Mouse (Mus musculus): ENCODE measurements at regions not wholly inside any gene's neighbourhood (a gene's known extent, or its start where the extent isn't known, plus 50 kb on each side); places are given as distances from the start of the nearest gene placed in this dataset.
A peak's percentile ranks its signal among the peaks of the same experiment; 100 is the strongest.

GRCm38 (mm10) chr7:116596914-116597313 is 92.7 kb downstream of the Nucb2 start:
- Histone ChIP-seq H3K9ac (no peak overlapping the region), H3K4me3 (replicated peaks) (no peak overlapping the region), H3K27me3 (no peaks in the 10 kb centered on the region), H3K36me3 (no peaks in the 10 kb centered on the region), H3K9me3 (replicated peaks) (no peaks in the 10 kb centered on the region), H3K27ac (no peak overlapping the region), H3K4me1 (replicated peaks) (no peaks in the 10 kb centered on the region), H3K4me2 (no peak overlapping the region)
- DNase-seq (no peak), ATAC-seq (ENCODE audit: low read depth) (no peak)

DNA sequence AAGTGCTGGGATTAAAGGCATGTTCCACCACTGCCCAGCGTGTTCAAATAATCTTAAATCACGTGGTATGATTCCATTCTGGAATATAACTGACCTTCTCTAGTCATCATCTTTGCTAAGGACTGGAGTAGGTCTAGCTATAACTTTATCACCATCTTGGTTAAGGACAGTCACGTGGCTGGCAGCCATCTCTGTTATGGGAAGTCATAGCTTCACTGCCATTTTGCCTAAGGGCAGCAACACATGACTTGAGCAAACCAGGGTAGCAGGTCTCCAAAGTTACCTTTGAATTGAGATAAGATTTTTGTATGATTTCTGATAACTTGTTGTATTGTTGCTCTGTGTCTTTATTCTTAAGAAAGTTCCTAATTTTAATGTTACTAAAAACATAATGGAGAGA is 96.2 kb downstream of the Nucb2 start:
- H3K9me3 ChIP-seq (replicated peaks), result no peaks in the 10 kb centered on the region
- no peak overlapping the region for H3K4me3 ChIP-seq (replicated peaks)

GRCm38 (mm10) chr7:116603167-116603839 is 99.1 kb downstream of the Nucb2 start:
- Histone ChIP-seq H3K4me3 (replicated peaks) (no peak overlapping the region), H3K27me3 (no peaks in the 10 kb centered on the region), H3K4me2 (no peak overlapping the region), H3K9me3 (replicated peaks) (no peaks in the 10 kb centered on the region), H3K4me1 (replicated peaks) (0 out of 2 replicates have a peak, but pooled peaks cover 4% of the 10 kb centered on the region), H3K9ac (no peak overlapping the region), H3K36me3 (no peaks in the 10 kb centered on the region), H3K27ac (no peak overlapping the region)
- WGBS (ENCODE audit: insufficient replicate concordance), result 44% methylated on average over 6 of the region's 6 CpGs
- ATAC-seq (ENCODE audit: low read depth) (no peak), DNase-seq (no peak)

More for the DNA sequence above, 96.2 kb downstream of the Nucb2 start:
- Histone ChIP-seq H3K9ac (no peak overlapping the region), H3K27ac (no peak overlapping the region), H3K4me2 (no peak overlapping the region), H3K36me3 (no peaks in the 10 kb centered on the region), H3K27me3 (no peaks in the 10 kb centered on the region), H3K4me1 (replicated peaks) (no peaks in the 10 kb centered on the region)
- 66% methylated on average over 3 of the region's 3 CpGs for WGBS (ENCODE audit: insufficient replicate concordance)
- DNase-seq (no peak), ATAC-seq (ENCODE audit: low read depth) (no peak)

GRCm38 (mm10) chr7:116603840-116604194 is 99.6 kb downstream of the Nucb2 start:
- Histone ChIP-seq H3K9ac (no peak overlapping the region), H3K4me1 (replicated peaks) (0 out of 2 replicates have a peak, but pooled peaks cover 4% of the 10 kb centered on the region), H3K27ac (no peak overlapping the region), H3K4me3 (replicated peaks) (no peak overlapping the region), H3K4me2 (no peak overlapping the region), H3K36me3 (no peaks in the 10 kb centered on the region), H3K9me3 (replicated peaks) (no peaks in the 10 kb centered on the region), H3K27me3 (no peaks in the 10 kb centered on the region)
- ATAC-seq (ENCODE audit: low read depth) (no peak), DNase-seq (no peak)
- 46% methylated on average over 3 of the region's 3 CpGs for WGBS (ENCODE audit: insufficient replicate concordance)

- 0 out of 2 replicates have a peak, but pooled peaks cover 4% of the 10 kb centered on the region for H3K4me1 ChIP-seq (replicated peaks)
- ATAC-seq (ENCODE audit: low read depth) (no peak), DNase-seq (no peak)
- H3K9ac ChIP-seq, result no peak overlapping the region
- H3K9me3 ChIP-seq (replicated peaks), result no peaks in the 10 kb centered on the region
- H3K4me2 ChIP-seq, result no peak overlapping the region
- H3K27ac ChIP-seq, result no peak overlapping the region
- WGBS (ENCODE audit: insufficient replicate concordance), result 71% methylated on average over 6 of the region's 6 CpGs
- no peak overlapping the region for H3K4me3 ChIP-seq (replicated peaks)
- no peaks in the 10 kb centered on the region for H3K36me3 ChIP-seq
- H3K27me3 ChIP-seq, result no peaks in the 10 kb centered on the region
These were observed 102.1 kb downstream of the Nucb2 start for GRCm38 (mm10) chr7:116606255-116606654.

GRCm38 (mm10) chr7:116606751-116607483 is 102.7 kb downstream of the Nucb2 start:
- ATAC-seq (ENCODE audit: low read depth), result no peak
- Histone ChIP-seq H3K27ac (no peak overlapping the region), H3K4me3 (replicated peaks) (no peak overlapping the region), H3K9me3 (replicated peaks) (no peaks in the 10 kb centered on the region), H3K9ac (no peak overlapping the region), H3K4me2 (no peak overlapping the region), H3K36me3 (no peaks in the 10 kb centered on the region), H3K27me3 (no peaks in the 10 kb centered on the region), H3K4me1 (replicated peaks) (0 out of 2 replicates have a peak, but pooled peaks cover 4% of the 10 kb centered on the region)
- WGBS (ENCODE audit: insufficient replicate concordance), result 43% methylated on average over 6 of the region's 6 CpGs
- DNase-seq, result no peak

DNA sequence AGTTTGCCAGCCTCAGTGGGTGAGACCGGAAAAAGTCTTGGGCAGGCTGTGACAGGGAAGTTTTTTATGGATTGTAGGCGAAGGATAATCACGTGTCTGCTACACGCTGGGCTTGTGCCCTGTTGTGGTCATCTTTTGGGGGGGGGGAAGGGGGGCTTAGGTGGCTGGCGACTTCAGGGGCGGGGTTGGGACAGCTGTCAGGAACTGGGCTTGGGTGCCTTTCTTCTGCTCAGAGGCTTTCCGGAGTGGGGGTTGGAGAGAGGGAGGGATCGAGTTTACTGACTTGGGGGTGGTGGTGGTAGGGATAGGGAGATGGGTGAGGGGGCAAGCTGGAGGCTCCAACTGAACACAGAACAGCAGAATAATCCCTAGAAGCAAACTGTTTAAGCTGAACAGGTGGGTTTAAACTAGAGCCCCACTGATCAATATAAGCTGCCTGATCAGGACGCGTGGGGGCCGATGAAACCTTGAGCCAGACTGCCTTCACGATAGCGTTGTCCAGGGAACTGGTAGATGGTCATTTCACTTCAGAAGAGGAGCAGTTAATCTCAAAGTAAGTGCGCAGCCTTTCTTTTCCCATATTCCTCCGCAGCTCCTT is 103.6 kb downstream of the Nucb2 start:
- H3K27me3 ChIP-seq, result no peaks in the 10 kb centered on the region
- peak overlapping the region; percentile 48 for H3K4me2 ChIP-seq
- no peak for ATAC-seq (ENCODE audit: low read depth)
- no peak overlapping the region for H3K27ac ChIP-seq
- DNase-seq, result no peak
- 0 out of 2 replicates have a peak, but pooled peaks cover 4% of the 10 kb centered on the region for H3K4me1 ChIP-seq (replicated peaks)
- no peaks in the 10 kb centered on the region for H3K9me3 ChIP-seq (replicated peaks)
- H3K36me3 ChIP-seq, result no peaks in the 10 kb centered on the region
- WGBS (ENCODE audit: insufficient replicate concordance), result 5% methylated on average over 15 of the region's 15 CpGs
- 0 out of 2 replicates have a peak overlapping the region, but pooled peaks have one; percentile 26 for H3K4me3 ChIP-seq (replicated peaks)
- no peak overlapping the region for H3K9ac ChIP-seq

- DNase-seq (peak; percentile 8), ATAC-seq (ENCODE audit: low read depth) (peak; percentile 34; the same call in 1 of the 2 replicates)
- no peak overlapping the region for H3K27ac ChIP-seq
- H3K4me1 ChIP-seq (replicated peaks), result 0 out of 2 replicates have a peak, but pooled peaks cover 4% of the 10 kb centered on the region
- H3K9me3 ChIP-seq (replicated peaks), result no peaks in the 10 kb centered on the region
- H3K27me3 ChIP-seq, result no peaks in the 10 kb centered on the region
- H3K4me3 ChIP-seq (replicated peaks), result peak overlapping the region; percentile 26
- 20% methylated on average over 15 of the region's 15 CpGs for WGBS (ENCODE audit: insufficient replicate concordance)
- peak overlapping the region; percentile 48 for H3K4me2 ChIP-seq
- no peak overlapping the region for H3K9ac ChIP-seq
- H3K36me3 ChIP-seq, result no peaks in the 10 kb centered on the region
These were observed 104.3 kb downstream of the Nucb2 start for GRCm38 (mm10) chr7:116608350-116609085.

GRCm38 (mm10) chr7:116609406-116609805 is 105.2 kb downstream of the Nucb2 start:
- Histone ChIP-seq H3K4me3 (replicated peaks) (no peak overlapping the region), H3K36me3 (no peaks in the 10 kb centered on the region), H3K4me1 (replicated peaks) (0 out of 2 replicates have a peak, but pooled peaks cover 4% of the 10 kb centered on the region), H3K9ac (no peak overlapping the region), H3K4me2 (no peak overlapping the region), H3K27ac (no peak overlapping the region), H3K27me3 (no peaks in the 10 kb centered on the region), H3K9me3 (replicated peaks) (no peaks in the 10 kb centered on the region)
- DNase-seq (no peak), ATAC-seq (ENCODE audit: low read depth) (no peak)
- WGBS (ENCODE audit: insufficient replicate concordance), result 64% methylated on average over 6 of the region's 6 CpGs

- Histone ChIP-seq H3K27ac (no peak overlapping the region), H3K4me1 (replicated peaks) (0 out of 2 replicates have a peak, but pooled peaks cover 4% of the 10 kb centered on the region), H3K9me3 (replicated peaks) (no peaks in the 10 kb centered on the region), H3K4me2 (no peak overlapping the region), H3K9ac (no peak overlapping the region), H3K27me3 (no peaks in the 10 kb centered on the region), H3K36me3 (no peaks in the 10 kb centered on the region), H3K4me3 (replicated peaks) (no peak overlapping the region)
- ATAC-seq (ENCODE audit: low read depth), result no peak
- 72% methylated on average over 12 of the region's 12 CpGs for WGBS (ENCODE audit: insufficient replicate concordance)
- DNase-seq, result no peak
These were observed 105.7 kb downstream of the Nucb2 start for GRCm38 (mm10) chr7:116609906-116610305.

DNA sequence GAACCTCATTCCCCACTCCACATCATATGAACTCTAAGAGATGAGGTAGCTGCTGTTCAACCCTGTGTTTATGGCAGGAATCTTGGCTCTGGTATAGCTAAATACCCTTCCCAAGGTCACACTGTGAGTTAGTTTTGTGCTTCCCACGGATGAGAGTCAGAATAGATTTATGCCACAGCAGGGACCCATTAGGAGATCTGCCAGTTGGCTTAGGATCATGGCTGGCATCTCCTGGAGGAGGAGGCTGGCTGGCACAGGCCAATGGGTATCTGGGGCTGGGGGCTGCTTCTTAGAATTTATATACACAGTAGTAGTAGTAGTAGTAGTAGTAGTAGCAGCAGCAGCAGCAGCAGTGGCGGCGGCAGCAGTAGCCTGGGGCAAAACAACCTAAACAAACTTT is 111.8 kb downstream of the Nucb2 start:
- Histone ChIP-seq H3K9me3 (replicated peaks) (no peaks in the 10 kb centered on the region), H3K4me1 (replicated peaks) (no peaks in the 10 kb centered on the region), H3K9ac (no peak overlapping the region), H3K27ac (no peak overlapping the region), H3K27me3 (no peaks in the 10 kb centered on the region), H3K4me3 (replicated peaks) (no peak overlapping the region), H3K36me3 (no peaks in the 10 kb centered on the region), H3K4me2 (no peak overlapping the region)
- ATAC-seq (ENCODE audit: low read depth) (no peak), DNase-seq (no peak)
- 49% methylated on average over 3 of the region's 3 CpGs for WGBS (ENCODE audit: insufficient replicate concordance)

Measured in liver, embryonic 13.5 days (tissue).